In genomic region chr7:71093301-71093939, GRCm38 (mm10) we compare ENCODE assay signal across 11 mouse cellular contexts.
DNase-seq lines count a peak whose midpoint lies in the region; ATAC-seq lines count a peak whose summit lies in the region.
"Had no signal": no experiment of that assay in that cellular context is flagged by ENCODE, and none has a peak within 500 bp of the region (broad histone marks: within the 10 kb centered on the region; RNA-seq: fewer than 3 reads in every experiment).

No protein-coding gene starts in this region.

- no peak overlapping the region for H3K4me2 ChIP-seq in heart, embryonic 16.5 days (ENCODE audit: low read depth, low read length)
- no peak overlapping the region for H3K4me2 ChIP-seq in liver, embryonic 16.5 days (ENCODE audit: low read depth, low read length)
- H3K4me2 ChIP-seq: hindbrain, embryonic 15.5 days; midbrain, embryonic 11.5 days had no signal

- H3K9ac ChIP-seq in heart, embryonic 16.5 days (ENCODE audit: low read length): no peak overlapping the region
- no peak overlapping the region for H3K9ac ChIP-seq in liver, embryonic 16.5 days (ENCODE audit: low read depth, low read length)
- H3K9ac ChIP-seq: hindbrain, embryonic 15.5 days had no signal

- H3K4me3 ChIP-seq in heart, embryonic 16.5 days (ENCODE audit: low read length): no peak overlapping the region
- no peak overlapping the region for H3K4me3 ChIP-seq in liver, embryonic 16.5 days (ENCODE audit: low read depth, low read length)
- H3K4me3 ChIP-seq: hindbrain, embryonic 15.5 days had no signal

- H3K4me1 ChIP-seq in heart, embryonic 16.5 days (ENCODE audit: control insufficient read depth, insufficient read depth, low read length): 0 out of 2 replicates have a peak, but pooled peaks cover 2% of the 10 kb centered on the region
- H3K4me1 ChIP-seq in liver, embryonic 16.5 days (ENCODE audit: control insufficient read depth, low read depth, low read length): no peaks in the 10 kb centered on the region; the same call in 1 of the 2 replicates
- H3K4me1 ChIP-seq: hindbrain, embryonic 15.5 days had no signal

- peak; percentile 67; the same call in 1 of the 2 replicates for ATAC-seq in heart, embryonic 16.5 days (replicated peaks; ENCODE audit: extremely low read depth, insufficient read depth, low FRiP score)
- peak; percentile 83 for ATAC-seq in liver, embryonic 16.5 days (ENCODE audit: low read depth)
- ATAC-seq in erythroblast, adult 5-6 weeks (replicated peaks; ENCODE audit: low FRiP score, poor library complexity, severe bottlenecking): no peak
- ATAC-seq: forebrain, embryonic 14.5 days had no signal

- no peaks in the 10 kb centered on the region for H3K36me3 ChIP-seq in heart, embryonic 16.5 days (ENCODE audit: control insufficient read depth, insufficient read depth)
- no peaks in the 10 kb centered on the region for H3K36me3 ChIP-seq in liver, embryonic 16.5 days (ENCODE audit: control insufficient read depth, insufficient read depth)
- H3K36me3 ChIP-seq: G1E; hindbrain, embryonic 15.5 days had no signal

- peak; percentile 15 for DNase-seq in ovary, adult 18-20 months (ENCODE audit: low spot score)
- no peak for DNase-seq in ovary, postnatal 10 days (ENCODE audit: low spot score)
- DNase-seq in layer of hippocampus, postnatal 14 days (ENCODE audit: low spot score in 2 of 2): no peak
- DNase-seq in left cerebral cortex, adult 9 months (ENCODE audit: low spot score in 2 of 2): no peak

- peak overlapping the region; percentile 73 for H3K27ac ChIP-seq in heart, embryonic 16.5 days (ENCODE audit: low read length)
- peak overlapping the region; percentile 50 for H3K27ac ChIP-seq in liver, embryonic 16.5 days (ENCODE audit: low read length)
- H3K27ac ChIP-seq: hindbrain, embryonic 15.5 days had no signal

- WGBS in heart, embryonic 16.5 days: 32% methylated on average over 6 of the region's 6 CpGs
- whole genome bisulfite sequencing in liver, embryonic 16.5 days (ENCODE audit: insufficient replicate concordance): 31% methylated on average over 6 of the region's 6 CpGs

- no peaks in the 10 kb centered on the region for H3K9me3 ChIP-seq in heart, embryonic 16.5 days (replicated peaks; ENCODE audit: control insufficient read depth, low read length)
- no peaks in the 10 kb centered on the region for H3K9me3 ChIP-seq in liver, embryonic 16.5 days (replicated peaks; ENCODE audit: control insufficient read depth, low read length)
- H3K9me3 ChIP-seq: G1E; hindbrain, embryonic 15.5 days had no signal

- H3K27me3 ChIP-seq in heart, embryonic 16.5 days (ENCODE audit: control insufficient read depth, insufficient read depth, low read length): no peaks in the 10 kb centered on the region
- H3K27me3 ChIP-seq in liver, embryonic 16.5 days (ENCODE audit: control insufficient read depth, insufficient read depth, low read depth, low read length): no peaks in the 10 kb centered on the region
- H3K27me3 ChIP-seq: hindbrain, embryonic 15.5 days had no signal
